Mouse (Mus musculus) liver, postnatal 0 days (tissue): ENCODE results near the gene Cspg4. TPM values are rescaled to one million over a fixed set of nuclear protein-coding genes. Genes with fewer than 3 reads are reported as not detected.

Experiments used
- ATAC-seq: fragments of 200-750 bp; cut with Nextera tagmentation; 2 replicates; pipeline ENCODE4 v1.8.0; 2017; ENCODE audit warnings: mild to moderate bottlenecking, moderate library complexity
- DNase-seq: peaks from one replicate; pipeline ENCODE4 v3.0.0-alpha.2; 2016
- H3K27ac ChIP-seq: fragments of 300-500 bp; sonication (generic); 2 replicates; pipeline ENCODE4 v1.5.1; 2014; ENCODE audit warnings: antibody characterized with exemption, moderate library complexity, mild to moderate bottlenecking, low read depth
- H3K27me3 ChIP-seq: fragments of 300-500 bp; sonication (generic); 2 replicates; pipeline ENCODE4 v1.6.1; 2014; ENCODE audit warnings: low read length, control low read depth, mixed read lengths; ENCODE audit not compliant: insufficient read depth
- H3K36me3 ChIP-seq: fragments of 300-500 bp; sonication (generic); replicated peaks from 2 replicates; pipeline ENCODE4 v1.6.1; 2014; ENCODE audit warnings: mild to moderate bottlenecking, control low read depth, low read length, moderate library complexity, mixed read lengths; ENCODE audit not compliant: insufficient read depth
- H3K4me1 ChIP-seq: fragments of 300-500 bp; sonication (generic); 2 replicates; pipeline ENCODE4 v1.6.1; 2014; ENCODE audit warnings: antibody characterized with exemption, mild to moderate bottlenecking, control low read depth; ENCODE audit not compliant: insufficient read depth
- H3K4me2 ChIP-seq: fragments of 300-500 bp; sonication (generic); 2 replicates; pipeline ENCODE4 v1.6.1; 2014; ENCODE audit warnings: low read depth, mild to moderate bottlenecking, low read length, moderate library complexity, mixed read lengths
- H3K4me3 ChIP-seq: fragments of 300-500 bp; sonication (generic); 2 replicates; pipeline ENCODE4 v1.5.1; 2014; ENCODE audit warnings: low read depth, low read length
- H3K9ac ChIP-seq: fragments of 300-500 bp; sonication (generic); replicated peaks from 2 replicates; pipeline ENCODE4 v1.6.1; 2014; ENCODE audit warnings: mild to moderate bottlenecking, moderate library complexity
- H3K9me3 ChIP-seq: fragments of 300-500 bp; sonication (generic); 2 replicates; pipeline ENCODE4 v1.6.1; 2016; ENCODE audit warnings: mild to moderate bottlenecking, control low read depth, low read length, mixed read lengths
- CTCF ChIP-seq: sonication (generic); IDR thresholded peaks from 2 replicates; pipeline ENCODE4 v1.5.1; 2016; ENCODE audit warnings: antibody characterized with exemption, low read depth
- EP300 ChIP-seq: IDR thresholded peaks from 2 replicates; pipeline ENCODE4 v1.6.1; 2016; ENCODE audit warnings: antibody characterized with exemption, low read depth, mild to moderate bottlenecking
- WGBS: fragments of 180-500 bp; shearing (Covaris S2); extraction: QIAGEN DNeasy Blood & Tissue Kit; methylation state at CpG from one replicate; pipeline ENCODE4 v1.1.7; 2014; ENCODE audit not compliant: insufficient replicate concordance; 5-methylcytosine and 5-hydroxymethylcytosine counted together
- polyA plus RNA-seq: library from polyadenylated mRNA; unstranded; fragments of >200 nt; fragmentation: Nextera tagmentation; extraction: Ambion mirVana; gene quantifications from 2 replicates; pipeline ENCODE4 v1.2.1, GENCODE M21; 2015

Cspg4 gene
- polyA plus RNA-seq, 1 experiment from 2014 or later, result 0.13 TPM

DNA sequence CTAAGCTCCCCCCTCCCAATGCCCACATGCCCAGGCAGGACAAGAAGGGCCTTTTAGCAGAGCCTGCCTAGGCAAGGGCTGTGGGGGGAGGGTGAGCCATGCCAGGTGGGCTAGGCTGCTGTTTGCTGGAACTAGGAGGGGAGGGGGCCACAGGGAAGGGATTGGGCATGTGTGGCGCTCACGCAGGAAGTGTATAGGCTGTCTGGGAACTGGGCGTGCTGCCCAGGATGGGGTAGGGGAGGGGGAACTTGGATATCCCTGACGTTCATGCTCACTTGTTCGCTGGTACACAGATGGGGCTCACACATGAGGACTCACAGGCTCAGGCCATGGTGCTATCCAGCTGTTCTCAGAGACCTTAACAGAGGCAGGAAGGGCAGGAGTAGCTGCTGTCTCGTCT lies 3.5 kb downstream of the Cspg4 start:
- H3K4me3 ChIP-seq, result no peak overlapping the region
- 50% methylated on average over 6 of the region's 6 CpGs for WGBS
- H3K4me1 ChIP-seq, result no peaks in the 10 kb centered on the region

DNA sequence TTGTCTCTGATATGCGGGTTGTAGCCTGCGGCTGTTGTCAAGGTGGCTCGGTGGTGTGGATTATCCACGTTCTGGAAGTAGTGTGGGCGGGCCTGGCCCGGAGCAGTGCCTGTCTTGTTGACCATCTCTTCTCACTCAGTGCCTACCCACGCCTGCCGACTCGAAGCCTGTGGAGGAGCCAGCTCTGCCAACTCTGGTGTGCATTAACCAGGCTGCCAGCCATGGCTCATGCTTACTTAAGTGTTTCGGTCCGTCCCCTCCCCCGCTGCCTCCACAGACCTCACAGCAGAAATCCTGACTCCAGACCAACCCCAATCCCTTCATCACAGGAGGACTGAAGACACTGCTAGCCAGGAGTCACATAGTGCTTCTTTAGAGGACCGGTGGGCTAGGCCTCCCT lies 4.7 kb downstream of the Cspg4 start:
- Histone ChIP-seq H3K4me1 (no peaks in the 10 kb centered on the region), H3K4me3 (no peak overlapping the region), H3K9me3 (no peaks in the 10 kb centered on the region), H3K36me3 (no peaks in the 10 kb centered on the region), H3K4me2 (no peak overlapping the region), H3K9ac (no peak overlapping the region), H3K27ac (no peak overlapping the region), H3K27me3 (peaks cover 11% of the 10 kb centered on the region; the same call in 1 of the 2 replicates)
- 76% methylated on average over 13 of the region's 13 CpGs for WGBS
- TF ChIP-seq CTCF (no peak), EP300 (no peak)
- ATAC-seq (no peak), DNase-seq (no peak)

More for the DNA sequence above, 3.5 kb downstream of the Cspg4 start:
- peaks cover 11% of the 10 kb centered on the region; the same call in 1 of the 2 replicates for H3K27me3 ChIP-seq
- H3K9me3 ChIP-seq, result no peaks in the 10 kb centered on the region
- H3K4me2 ChIP-seq, result no peak overlapping the region
- no peak for DNase-seq
- ATAC-seq, result no peak
- no peaks in the 10 kb centered on the region for H3K36me3 ChIP-seq
- TF ChIP-seq EP300 (no peak), CTCF (no peak)
- no peak overlapping the region for H3K9ac ChIP-seq
- H3K27ac ChIP-seq, result no peak overlapping the region

GRCm38 (mm10) chr9:56870778-56871177 lies 5.9 kb downstream of the Cspg4 start:
- Histone ChIP-seq H3K27me3 (peaks cover 3% of the 10 kb centered on the region; the same call in 1 of the 2 replicates), H3K36me3 (no peaks in the 10 kb centered on the region), H3K4me3 (no peak overlapping the region), H3K4me2 (no peak overlapping the region), H3K27ac (no peak overlapping the region), H3K9ac (no peak overlapping the region), H3K4me1 (no peaks in the 10 kb centered on the region), H3K9me3 (no peaks in the 10 kb centered on the region)
- 50% methylated on average over 10 of the region's 10 CpGs for WGBS
- TF ChIP-seq CTCF, result no peak
- no peak for TF ChIP-seq EP300
- DNase-seq (no peak), ATAC-seq (no peak)

- ATAC-seq, result no peak
- H3K27ac ChIP-seq, result no peak overlapping the region
- WGBS, result 33% methylated on average over 5 of the region's 5 CpGs
- no peak overlapping the region for H3K4me3 ChIP-seq
- no peak for DNase-seq
- TF ChIP-seq EP300 (no peak), CTCF (no peak)
- H3K4me1 ChIP-seq, result no peaks in the 10 kb centered on the region
- H3K4me2 ChIP-seq, result no peak overlapping the region
- no peaks in the 10 kb centered on the region for H3K27me3 ChIP-seq
- H3K9ac ChIP-seq, result no peak overlapping the region
- no peaks in the 10 kb centered on the region for H3K36me3 ChIP-seq
- H3K9me3 ChIP-seq, result no peaks in the 10 kb centered on the region
These were observed 6.4 kb downstream of the Cspg4 start for GRCm38 (mm10) chr9:56871191-56871590.

DNA sequence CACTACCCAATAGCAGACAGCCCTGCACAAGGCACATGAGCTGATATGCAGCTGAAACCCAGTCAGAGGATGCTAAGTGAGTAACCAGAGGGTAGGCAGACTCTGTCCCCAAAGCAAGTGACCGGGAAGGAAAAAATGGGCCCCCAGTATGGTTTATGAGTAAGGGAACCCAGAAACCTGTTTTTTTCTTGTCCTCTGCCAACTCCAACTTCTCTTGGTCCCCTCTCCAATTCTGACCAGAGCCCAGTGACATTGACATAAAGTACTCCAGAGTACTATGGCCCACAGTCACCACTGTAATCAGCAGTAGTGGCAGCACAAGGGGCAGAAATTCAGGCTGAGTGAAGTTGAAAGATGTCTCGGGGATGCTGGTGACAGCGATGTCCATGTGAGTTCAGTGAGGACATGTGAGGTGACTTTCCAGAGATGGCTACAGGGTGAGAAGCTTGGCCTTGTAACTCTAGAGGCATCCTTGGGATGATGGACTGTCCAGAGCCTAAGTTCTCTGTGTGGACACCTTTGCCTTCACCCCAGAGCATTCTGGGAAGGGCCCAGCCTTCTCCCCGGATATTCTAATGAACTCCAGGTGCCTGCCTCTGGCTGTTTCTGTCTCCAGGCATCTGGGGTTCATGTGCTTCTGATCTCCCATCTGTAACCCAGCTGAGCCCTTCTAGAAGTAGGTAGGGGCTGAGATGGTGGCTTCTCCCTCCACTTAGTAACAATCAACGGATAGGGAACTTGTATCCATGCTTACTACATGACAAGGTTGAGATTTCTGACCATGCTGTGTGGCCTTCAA lies 7.5 kb downstream of the Cspg4 start:
- Histone ChIP-seq H3K9ac (no peak overlapping the region), H3K27ac (no peak overlapping the region), H3K27me3 (no peaks in the 10 kb centered on the region), H3K4me1 (no peaks in the 10 kb centered on the region), H3K36me3 (no peaks in the 10 kb centered on the region), H3K4me2 (no peak overlapping the region), H3K4me3 (no peak overlapping the region), H3K9me3 (no peaks in the 10 kb centered on the region)
- WGBS, result 68% methylated on average over 5 of the region's 5 CpGs
- TF ChIP-seq EP300, result no peak
- no peak for DNase-seq
- ATAC-seq, result no peak

- Histone ChIP-seq H3K4me2 (no peak overlapping the region), H3K36me3 (no peaks in the 10 kb centered on the region), H3K4me3 (no peak overlapping the region), H3K4me1 (no peaks in the 10 kb centered on the region), H3K27ac (no peak overlapping the region), H3K27me3 (no peaks in the 10 kb centered on the region), H3K9ac (no peak overlapping the region), H3K9me3 (no peaks in the 10 kb centered on the region)
- DNase-seq (no peak), ATAC-seq (no peak)
- 67% methylated on average over 1 of the region's 1 CpGs for WGBS
- TF ChIP-seq CTCF (no peak), EP300 (no peak)
These were observed 8.3 kb downstream of the Cspg4 start for GRCm38 (mm10) chr9:56873097-56873496.
